Mouse (Mus musculus) left cerebral cortex, postnatal 10 days (tissue): ENCODE measurements at regions not wholly inside any gene's neighbourhood (a gene's known extent, or its start where the extent isn't known, plus 50 kb on each side); places are given as distances from the start of the nearest gene placed in this dataset.

ENCODE experiments used
- DNase-seq, 2 experiments: peaks; one replicate each; pipeline ENCODE4 v3.0.0; 2021 to 2022; ENCODE audit warnings: low spot score in 2 of 2, mixed read lengths in 1 of 2; ENCODE audit errors: extremely low spot score in 1 of 2
- intact Hi-C: fragments of 180-260 bp; cut with DNase I; formaldehyde crosslinking; loops from one replicate; pipeline ENCODE4 v1.15.1; 2025

GRCm38 (mm10) chr14:47982993-47983740, 137.5 kb upstream of the Peli2 start:
- no peak for DNase-seq
- intact Hi-C loops: no loop called here

GRCm38 (mm10) chr14:47986483-47986882, 134.1 kb upstream of the Peli2 start:
- no peak for DNase-seq
- intact Hi-C loops: no loop called here

DNA sequence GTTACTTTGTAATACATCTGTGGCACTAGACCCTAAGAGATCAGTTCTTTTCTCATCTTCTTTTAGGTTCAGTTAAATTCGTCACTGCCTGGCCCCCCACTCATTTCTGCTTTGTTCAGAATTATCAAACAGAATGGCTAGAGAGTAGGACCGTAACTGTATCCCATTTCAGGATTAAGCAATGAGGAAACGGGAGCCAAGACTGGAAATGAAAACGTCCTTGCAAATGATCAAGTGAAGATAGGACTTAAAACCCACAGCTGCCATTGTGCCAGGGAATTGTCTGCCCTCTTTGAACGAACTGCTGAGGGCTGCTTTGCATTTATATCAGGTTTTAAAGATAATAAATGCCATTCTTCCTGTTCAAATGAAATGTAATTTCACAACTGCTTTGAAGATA, 133.7 kb upstream of the Peli2 start:
- no peak for DNase-seq
- intact Hi-C loops: no loop called here

- no peak for DNase-seq
- intact Hi-C loops: no loop called here
Measured at GRCm38 (mm10) chr14:47987392-47988075, 133.1 kb upstream of the Peli2 start.

DNA sequence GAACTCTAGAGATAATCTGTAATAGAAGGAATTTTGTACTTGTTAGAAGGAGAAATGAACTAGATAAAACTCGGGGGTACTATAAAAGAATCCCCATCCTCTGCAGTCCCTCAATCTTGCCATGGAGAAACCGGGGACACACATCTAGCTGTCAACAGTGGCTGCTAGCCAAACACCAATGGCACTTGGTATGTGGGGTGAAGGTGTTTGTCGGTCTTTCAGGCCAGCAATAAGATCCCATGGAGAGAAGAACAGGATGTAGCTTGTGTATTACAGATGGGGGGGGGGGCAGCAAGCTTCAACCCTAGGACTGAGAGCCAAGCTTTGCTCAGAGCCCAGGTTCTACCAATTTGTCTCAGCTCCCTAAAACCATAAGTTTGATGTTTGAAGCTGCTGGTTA, 132.5 kb upstream of the Peli2 start:
- intact Hi-C loops: no loop called here
- no peak for DNase-seq

- intact Hi-C loops: no loop called here
- no peak for DNase-seq
Measured at GRCm38 (mm10) chr14:47989315-47989714, 131.3 kb upstream of the Peli2 start.

DNA sequence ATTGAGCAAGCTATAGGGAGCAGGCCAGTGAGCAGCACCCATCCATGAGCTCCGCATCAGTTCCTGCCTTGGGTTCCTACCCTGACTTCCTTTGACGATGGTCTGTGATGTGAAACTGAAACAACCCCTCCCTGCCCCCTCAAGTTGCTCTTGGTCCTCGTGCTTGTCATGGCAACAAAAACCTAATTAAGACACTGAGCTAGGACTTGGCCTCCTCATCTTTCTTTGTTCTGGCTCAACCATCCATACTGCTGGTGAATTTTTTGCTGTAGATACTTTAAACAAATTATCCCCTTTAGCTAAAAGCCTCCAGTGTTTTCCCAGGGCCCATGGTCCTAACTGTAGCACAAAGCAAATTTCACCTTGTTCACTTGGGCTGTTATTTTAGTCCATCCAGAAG, 129.9 kb upstream of the Peli2 start:
- intact Hi-C loops: loop anchor here (10.0 kb wide), 1 partner anchor 374 kb away; no protein-coding TSS in a partner anchor
- no peak for DNase-seq

- no peak for DNase-seq
- intact Hi-C loops: loop anchor here (10.0 kb wide), 1 partner anchor 373 kb away; no protein-coding TSS in a partner anchor
Measured at GRCm38 (mm10) chr14:47991546-47991945, 129.1 kb upstream of the Peli2 start.

DNA sequence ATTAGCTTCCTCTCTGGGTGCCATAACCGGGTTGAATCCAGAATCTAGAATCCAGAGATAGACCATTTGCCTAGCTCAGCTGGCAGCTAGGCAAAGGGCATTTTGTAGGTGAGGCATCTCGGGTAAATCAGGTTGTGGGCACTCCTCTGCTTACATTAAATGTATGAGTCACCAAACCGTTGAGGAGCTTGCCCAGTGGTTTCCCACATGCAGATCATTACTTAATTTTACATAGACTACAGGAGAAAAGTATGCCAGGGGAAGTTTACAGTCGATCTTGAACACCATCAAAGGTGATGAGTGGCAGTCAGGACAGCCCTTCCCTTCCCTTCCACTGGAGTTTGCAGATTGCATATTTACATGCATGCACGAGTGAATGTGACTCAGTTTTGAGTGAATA, 128.5 kb upstream of the Peli2 start:
- DNase-seq: no peak
- intact Hi-C loops: loop anchor here (10.0 kb wide), 1 partner anchor 373 kb away; no protein-coding TSS in a partner anchor

GRCm38 (mm10) chr14:47992851-47993250, 127.8 kb upstream of the Peli2 start:
- DNase-seq: no peak
- intact Hi-C loops: loop anchor here (10.0 kb wide), 1 partner anchor 372 kb away; no protein-coding TSS in a partner anchor

DNA sequence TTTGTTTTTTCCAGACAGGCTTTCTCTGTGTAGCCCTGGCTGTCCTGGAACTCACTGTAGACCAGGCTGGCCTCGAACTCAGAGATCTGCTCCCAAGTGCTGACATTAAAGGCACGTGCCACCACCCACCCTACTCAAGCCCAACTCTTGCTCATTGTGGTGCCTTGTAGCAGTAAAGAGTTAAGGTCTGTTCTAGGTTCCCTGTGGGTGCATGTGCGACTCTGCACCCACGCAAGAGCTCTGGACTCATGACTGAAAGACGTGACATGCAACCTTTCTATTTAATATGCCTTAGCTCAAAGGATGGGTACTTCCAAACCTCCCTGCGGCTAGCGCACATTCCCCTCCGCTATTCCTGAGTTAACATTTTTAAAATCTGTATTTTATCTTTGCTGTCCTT, 121.7 kb upstream of the Peli2 start:
- DNase-seq: no peak
- intact Hi-C loops: loop anchor here (10.0 kb wide), 1 partner anchor 366 kb away; no protein-coding TSS in a partner anchor

DNA sequence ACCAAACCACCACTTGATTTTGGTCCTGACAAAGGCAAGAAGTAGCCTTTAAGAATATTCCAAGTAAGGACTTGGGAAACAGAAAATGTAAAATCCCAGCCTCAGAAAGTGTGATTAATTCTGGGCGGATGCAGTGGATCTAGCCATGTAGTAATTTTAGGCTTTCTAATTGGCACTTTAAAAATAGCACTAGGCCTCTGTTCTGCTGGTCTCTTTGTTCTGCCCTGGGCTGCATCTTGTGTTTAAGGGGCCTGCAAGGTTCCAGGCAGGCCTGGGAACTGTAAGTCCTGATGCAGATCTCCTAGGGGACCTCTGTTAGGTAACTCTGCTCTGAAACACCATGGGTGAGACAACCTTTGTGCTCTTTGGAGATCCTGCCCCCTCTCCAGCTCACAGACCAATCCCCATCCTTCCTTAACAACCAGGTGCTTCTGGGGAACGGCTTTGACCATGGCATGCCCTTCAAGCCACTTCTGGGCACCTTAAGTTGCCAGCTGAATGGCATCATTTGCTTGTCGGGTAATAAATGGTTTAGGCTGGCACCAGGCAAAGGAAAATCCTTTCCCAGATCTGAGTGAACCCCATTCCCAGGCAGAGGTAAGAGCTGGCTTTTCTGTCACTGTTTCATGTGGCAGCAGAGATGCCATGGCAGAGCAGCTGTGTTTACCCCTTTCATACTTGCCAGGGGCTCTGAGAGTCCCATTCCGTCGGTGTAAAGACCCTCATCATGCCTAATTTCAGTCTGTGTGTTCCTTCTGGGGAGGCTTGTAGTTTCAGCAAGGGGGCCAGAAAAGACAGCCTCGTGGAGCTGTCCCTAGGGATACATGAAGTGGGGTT, 115.3 kb upstream of the Peli2 start:
- intact Hi-C loops: no loop called here
- DNase-seq: no peak

DNA sequence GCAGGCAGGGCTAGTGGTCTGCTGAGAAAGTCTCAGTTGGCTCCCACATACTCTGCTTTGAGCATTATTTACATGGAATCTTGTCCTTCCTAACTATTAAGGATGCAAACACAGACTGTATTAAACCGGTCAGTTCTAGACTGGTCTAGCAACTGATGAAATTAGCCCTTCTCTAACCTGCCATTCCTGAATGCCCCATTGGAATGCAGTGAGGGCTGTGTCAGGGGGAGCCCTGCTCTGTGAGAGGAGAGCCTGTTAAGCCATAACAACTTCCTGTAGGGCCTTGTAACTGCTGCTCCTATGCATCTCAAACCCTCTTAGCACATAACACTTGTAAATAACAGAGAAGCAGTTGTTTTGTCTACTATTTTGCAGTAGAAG, 114.7 kb upstream of the Peli2 start:
- intact Hi-C loops: no loop called here
- no peak for DNase-seq

- intact Hi-C loops: no loop called here
- peak in 1 of 2 experiments; percentile 61 for DNase-seq
Measured at GRCm38 (mm10) chr14:48012361-48013215, 108.0 kb upstream of the Peli2 start.

GRCm38 (mm10) chr14:48013431-48013830, 107.2 kb upstream of the Peli2 start:
- no peak for DNase-seq
- intact Hi-C loops: no loop called here

DNA sequence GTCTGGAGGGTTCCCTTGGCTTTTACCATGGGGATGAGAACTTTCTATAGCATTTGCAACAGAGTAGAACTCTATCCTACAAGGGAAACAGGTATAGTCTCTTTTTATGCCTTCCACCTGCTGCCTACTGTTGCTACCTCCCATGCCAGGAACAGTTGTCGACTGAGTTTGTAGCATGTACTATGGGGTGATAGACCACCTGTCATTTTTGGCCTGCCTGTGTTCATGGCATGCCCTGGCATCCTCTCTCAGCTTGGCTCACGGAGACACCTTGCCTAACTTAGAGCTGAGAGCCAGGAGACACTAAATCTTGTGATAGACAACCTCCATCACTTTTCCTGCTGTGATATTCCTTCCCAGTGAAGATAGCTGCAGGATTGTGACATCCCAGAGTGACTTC, 105.8 kb upstream of the Peli2 start:
- intact Hi-C loops: no loop called here
- DNase-seq: no peak

DNA sequence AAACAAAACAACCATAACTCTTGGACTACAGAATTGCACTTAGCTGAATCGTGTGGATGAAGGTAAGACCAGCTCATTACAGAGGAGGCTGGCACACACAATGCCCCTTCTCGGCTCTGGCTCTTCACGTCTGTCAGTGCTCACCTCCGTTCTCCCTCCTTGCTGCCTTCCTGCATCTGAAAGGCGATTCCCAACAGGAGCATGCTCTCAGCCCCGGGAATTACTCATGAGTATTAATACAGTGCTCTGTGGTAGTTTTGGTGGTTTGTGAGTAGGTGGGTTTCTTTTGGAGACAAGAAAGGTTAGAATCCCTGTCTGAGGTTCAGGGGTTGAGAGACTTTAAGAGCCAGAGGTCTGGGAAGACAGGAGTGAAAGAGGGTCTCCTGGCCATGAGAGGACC, 102.7 kb upstream of the Peli2 start:
- no peak for DNase-seq
- intact Hi-C loops: no loop called here

- intact Hi-C loops: no loop called here
- no peak for DNase-seq
Measured at GRCm38 (mm10) chr14:48019331-48019730, 101.3 kb upstream of the Peli2 start.

- DNase-seq: no peak
- intact Hi-C loops: no loop called here
Measured at GRCm38 (mm10) chr14:48022271-48022670, 98.4 kb upstream of the Peli2 start.
